Mouse (Mus musculus): ENCODE results near the gene Arhgap35. TPM values are rescaled to one million over a fixed set of nuclear protein-coding genes. Genes with fewer than 3 reads are reported as not detected.

Gene Arhgap35
- total RNA-seq, 4 experiments from 2014 or later = 18.1 to 27.8 (median 23.0) TPM

DNA sequence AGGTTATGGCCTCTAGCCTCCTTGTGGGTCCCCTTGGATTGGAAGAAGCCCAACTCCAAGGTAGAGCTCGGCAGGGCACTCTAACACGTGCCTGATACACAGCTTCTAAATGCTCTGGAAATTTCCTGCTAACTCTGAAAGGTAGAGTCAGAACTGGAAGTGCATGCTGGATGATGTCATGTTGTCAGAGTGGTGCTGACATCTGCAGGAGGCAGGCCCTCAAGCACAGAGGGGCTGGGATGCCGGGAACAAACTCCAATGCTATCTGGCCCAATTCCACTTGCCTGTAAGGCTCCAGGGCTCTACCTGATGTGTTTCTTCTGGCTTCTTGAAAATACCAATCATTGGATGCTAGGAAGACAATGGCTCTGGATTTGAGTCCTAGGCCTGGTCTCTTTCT lies 89.3 kb downstream of the Arhgap35 start:
- DNase-seq (ENCODE audit: low spot score in 2 of 2) = no peak

DNA sequence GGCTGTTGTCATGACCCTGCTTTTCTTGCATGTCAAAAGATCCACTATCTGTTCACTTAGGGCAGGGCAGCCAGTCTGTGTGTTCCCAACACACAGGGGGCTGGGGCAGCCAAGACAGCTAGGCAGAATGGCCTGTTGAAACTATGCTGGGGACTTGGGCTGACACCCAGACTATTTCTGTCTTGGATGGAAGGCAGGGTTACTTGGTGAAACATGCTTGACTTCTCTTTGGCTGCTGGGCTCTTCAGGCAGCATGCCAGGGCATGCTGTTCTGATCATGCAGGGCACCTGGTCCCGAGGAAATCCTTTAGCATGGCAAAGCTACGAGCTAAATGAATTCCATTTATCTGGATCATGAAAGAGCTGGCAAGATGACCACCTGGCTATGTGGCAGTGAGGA lies 90.5 kb downstream of the Arhgap35 start:
- DNase-seq (ENCODE audit: low spot score in 2 of 2) = peak; percentile 59 to 76

DNA sequence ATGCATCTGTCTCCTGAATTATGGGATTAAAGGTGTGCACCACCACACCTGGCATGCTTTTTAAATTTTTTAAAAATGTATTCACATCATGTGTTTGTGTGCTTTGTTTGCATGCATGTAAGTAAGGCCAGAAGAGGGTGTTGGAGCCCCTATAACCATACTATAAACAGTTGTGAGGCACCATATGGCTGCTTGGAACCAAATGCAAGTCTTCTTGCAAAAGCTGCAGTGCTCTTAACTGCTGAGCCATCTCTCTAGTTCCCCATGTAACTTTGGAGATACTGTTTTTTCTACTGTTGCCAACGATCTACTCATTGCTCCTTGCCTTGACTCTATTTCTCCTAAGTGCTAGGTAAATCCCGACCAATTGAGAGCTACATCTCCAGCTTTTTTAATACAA lies 95.5 kb downstream of the Arhgap35 start:
- DNase-seq (ENCODE audit: low spot score in 2 of 2) = no peak

DNA sequence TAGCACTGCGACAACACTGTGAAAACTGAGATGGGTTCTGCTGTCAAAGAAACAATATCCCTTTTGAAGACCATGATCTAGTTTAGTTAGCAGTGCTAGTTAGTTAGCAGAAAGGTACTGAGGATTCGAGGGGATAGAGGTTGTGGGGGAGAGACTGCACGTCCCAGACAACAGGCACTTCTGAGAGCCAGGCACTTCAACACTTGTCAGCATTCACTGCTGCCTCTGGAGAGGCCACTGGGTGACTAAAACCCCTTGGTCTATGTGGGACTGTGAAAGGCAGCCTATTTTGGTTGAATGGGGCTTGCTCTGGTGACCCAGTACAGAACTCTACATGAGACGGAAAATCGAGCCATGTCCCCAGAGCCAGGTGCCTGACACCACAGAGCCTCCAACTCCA lies 97.6 kb downstream of the Arhgap35 start:
- no peak for DNase-seq (ENCODE audit: low spot score in 2 of 2)

DNA sequence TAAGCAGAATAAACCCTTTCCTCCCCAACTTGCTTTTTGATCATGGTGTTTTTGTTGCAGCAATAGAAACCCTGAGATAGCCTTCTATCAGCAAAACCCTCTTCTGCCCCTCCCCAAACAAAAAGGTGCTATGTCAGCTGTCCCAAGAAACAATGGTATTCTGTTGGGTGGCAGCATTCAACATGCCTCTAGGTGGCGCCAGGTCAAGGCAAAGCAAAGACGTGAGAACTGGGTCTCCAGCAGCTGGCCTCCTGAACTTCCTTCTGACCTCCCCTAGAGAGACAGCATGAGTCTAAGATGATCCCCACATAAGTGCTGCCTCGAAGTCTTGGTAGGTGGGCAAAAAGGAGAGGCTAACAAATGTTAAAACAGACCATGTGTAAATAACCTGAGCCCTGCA lies 107.5 kb downstream of the Arhgap35 start:
- DNase-seq (ENCODE audit: low spot score in 2 of 2) = peak; percentile 31 to 52

DNA sequence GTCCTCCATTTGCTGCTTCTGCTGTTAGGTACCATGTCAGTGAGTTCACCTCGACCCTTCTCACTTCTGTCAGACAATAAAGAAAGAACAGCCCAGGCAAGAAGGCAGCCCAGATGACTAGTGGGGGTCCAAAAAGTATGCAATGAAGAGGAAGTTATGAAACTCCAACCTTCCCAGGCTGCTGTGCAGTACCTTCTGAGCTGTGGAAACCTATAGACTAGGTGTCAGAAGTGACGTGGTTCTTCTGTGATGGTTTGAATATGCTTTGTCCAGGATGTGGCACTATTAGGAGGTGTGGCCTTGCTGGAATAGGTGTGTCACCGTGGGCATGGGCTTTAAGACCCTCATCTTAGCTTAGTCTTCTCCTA lies 109.6 kb downstream of the Arhgap35 start:
- no peak for DNase-seq (ENCODE audit: low spot score in 2 of 2)

DNA sequence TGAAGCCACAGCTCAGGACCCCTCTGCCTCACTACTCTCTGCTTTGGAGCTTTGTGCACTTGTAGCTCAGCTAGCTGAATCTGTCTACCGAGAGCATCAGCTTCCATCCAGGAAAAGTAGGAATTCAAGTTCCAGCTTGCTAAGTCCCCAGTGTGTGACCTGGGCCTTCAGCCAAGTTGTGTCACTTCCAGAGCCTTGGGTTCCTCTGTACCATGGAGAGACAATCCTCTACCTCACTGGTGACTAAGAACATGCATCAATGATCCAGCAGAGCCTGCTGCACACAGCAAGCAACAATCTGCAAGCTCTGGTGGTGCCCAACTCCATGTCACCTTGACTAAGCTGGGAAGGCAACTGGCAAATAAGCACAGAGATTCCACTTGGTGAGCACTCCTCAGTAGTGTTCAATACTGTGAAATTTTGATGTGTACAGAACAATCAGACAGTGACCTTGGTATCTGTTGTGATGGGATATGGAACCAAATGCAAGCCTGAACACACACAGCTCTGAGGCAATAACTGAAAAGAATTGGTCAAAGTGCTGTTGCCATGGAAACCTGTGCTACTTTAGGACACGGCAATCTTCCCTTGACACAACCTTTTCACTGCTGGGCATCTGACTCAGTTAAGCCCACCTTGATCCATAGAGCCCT lies 110.1 kb downstream of the Arhgap35 start:
- no peak for DNase-seq (ENCODE audit: low spot score in 2 of 2)

DNA sequence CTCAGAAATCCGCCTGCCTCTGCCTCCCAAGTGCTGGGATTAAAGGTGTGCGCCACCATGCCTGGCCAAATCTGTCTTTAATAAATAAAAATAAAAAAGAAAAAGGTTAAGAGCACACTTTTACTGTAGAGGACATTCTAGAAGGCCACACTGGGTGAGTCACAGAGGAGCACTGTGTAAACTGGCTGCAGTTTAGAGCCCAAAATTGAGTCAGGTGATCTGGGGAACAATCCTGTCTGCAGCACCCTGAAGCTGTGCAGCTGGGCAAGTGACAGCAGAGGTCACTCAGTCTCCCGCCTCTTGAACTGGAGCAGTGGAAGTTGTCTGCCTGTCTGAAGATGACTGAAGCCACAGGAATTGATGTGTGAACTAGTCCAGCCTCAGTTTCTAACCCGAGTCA lies 113.2 kb downstream of the Arhgap35 start:
- no peak for DNase-seq (ENCODE audit: low spot score in 2 of 2)

DNA sequence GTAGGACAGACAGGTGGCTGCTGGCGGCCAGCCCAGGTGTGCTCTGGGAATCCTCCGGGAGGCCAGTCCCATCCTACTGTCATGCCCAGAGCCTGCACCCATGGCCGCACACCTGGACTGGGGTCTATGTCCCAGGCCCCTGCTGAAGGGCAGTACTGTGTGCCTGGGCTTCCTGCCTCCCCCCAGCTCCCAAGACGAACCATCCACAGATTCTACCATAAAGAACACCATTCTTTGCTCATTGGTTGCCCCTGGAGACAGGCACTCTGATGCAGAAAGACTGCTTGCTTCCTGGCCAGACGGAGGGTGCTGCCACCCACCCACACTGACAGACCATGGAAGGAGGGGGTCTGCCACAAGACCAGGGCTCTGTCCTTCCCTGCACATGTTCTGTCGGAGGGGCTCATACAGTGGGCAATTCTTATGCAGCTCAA lies 115.1 kb downstream of the Arhgap35 start:
- DNase-seq (ENCODE audit: low spot score in 2 of 2) = no peak

DNA sequence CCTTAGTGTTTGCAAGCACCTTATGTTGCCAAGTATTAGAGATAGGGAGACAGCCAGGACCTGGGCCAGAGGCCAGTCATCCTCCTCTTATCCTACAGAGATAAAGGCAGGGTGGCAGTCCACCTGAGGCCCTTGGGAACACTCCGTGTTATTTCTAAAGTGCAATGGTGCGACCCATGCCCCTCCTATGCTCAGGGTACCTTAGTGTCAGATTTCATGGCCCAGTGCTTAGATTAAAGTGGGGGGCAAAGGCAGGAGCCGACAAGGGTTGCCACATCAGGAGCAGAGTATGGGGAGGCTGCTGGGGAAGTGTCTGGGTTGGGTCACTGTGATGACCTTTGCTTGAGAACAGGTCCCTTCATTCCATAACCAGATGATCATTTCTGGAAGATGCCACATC lies 118.5 kb downstream of the Arhgap35 start:
- DNase-seq (ENCODE audit: low spot score in 2 of 2) = no peak

DNA sequence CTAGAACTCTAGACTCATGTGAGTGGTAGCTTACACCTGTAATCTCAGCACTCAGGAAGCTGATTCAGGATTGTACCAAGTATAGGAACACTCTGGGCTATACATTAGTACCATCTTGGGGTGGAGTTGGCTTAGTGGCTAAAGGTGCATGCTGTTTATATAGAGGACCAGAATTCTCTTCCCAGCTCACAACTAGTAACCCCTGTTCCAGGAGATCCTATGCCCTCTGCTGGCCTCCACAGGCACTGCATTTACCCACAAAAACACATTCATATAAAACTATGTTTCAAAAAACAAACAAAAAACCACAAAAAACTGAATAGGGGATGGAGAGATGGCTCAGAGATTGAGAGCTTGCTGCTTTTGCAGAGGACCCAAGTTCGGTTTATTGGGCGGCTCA lies 121.4 kb downstream of the Arhgap35 start:
- no peak for DNase-seq (ENCODE audit: low spot score in 2 of 2)

DNA sequence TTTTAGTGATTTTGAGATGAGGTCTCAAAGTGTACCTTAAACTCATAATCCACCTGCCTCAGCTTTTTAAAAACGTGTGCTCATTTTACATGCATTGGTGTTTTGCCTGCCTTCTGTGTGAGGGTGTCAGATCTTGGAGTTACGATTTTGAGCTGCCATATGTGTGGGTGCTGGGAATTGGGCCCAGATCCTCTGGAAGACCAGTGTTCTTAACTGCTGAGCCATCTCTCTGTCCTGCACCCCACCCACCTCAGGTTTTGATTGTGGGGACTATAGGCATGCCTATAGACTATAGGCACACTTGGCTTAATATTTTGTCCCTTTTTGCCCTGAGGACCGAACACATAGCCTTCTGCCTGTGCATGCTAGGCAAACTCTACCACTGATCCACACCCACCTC lies 122.6 kb downstream of the Arhgap35 start:
- DNase-seq (ENCODE audit: low spot score in 2 of 2) = no peak

DNA sequence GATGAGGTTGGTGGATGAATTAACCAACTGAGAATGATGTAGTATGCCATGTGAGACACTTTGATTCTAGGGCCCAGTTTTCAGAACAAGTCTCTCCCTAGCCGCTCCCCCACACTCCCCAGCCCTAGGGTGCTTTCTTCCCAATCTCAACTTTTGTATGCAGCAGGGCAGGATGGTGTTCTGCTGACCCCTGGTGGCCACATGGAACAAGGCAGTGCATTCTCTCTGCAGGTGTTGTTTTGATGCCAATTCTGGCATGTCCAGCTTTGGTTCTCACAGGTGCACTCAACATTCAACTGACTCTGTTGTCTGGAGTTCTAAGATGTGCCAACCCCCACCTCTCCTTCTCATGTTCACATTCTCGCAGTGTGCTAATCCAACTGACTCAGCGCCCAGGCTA lies 123.0 kb downstream of the Arhgap35 start:
- DNase-seq (ENCODE audit: low spot score in 2 of 2) = peak; percentile 11 to 30

DNA sequence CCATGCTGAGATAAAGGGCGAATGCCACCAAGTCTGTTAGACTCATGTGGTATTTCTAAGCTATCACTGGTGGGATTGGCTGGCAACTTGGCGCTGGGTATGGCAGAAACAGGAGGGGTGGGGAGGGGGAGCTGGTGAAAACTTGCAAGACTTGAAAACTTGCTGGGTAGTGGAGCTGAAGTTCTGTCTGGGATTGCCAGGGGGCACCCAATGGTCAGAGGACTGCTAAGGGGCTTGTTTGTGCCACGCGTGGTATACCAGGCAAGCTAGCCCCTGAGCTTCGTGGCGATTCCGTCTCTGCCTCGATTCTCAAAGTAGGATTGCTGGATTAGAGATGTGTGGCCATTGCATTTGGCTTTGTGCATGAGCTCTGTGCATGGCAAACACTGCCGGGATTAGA lies 124.8 kb downstream of the Arhgap35 start:
- no peak for DNase-seq (ENCODE audit: low spot score in 2 of 2)

DNA sequence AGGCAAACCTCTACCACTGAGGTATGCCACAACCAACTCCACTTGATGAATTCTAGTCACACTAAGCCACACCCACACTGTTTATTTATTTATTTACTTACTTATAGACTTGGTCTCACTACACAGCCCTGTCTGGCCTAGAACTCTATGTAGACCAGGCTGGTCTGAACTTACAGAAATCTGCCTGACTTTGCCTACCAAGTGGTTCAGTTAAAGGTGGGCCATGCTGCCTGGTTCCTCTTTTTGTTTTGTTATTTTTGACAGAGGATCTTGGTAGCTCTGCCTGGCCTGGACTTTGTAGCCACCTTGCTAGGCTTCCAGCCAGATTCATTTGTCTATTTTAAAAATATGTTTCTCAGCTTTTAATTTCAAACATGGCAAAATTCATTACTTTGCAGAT lies 126.0 kb downstream of the Arhgap35 start:
- DNase-seq (ENCODE audit: low spot score in 2 of 2) = no peak

DNA sequence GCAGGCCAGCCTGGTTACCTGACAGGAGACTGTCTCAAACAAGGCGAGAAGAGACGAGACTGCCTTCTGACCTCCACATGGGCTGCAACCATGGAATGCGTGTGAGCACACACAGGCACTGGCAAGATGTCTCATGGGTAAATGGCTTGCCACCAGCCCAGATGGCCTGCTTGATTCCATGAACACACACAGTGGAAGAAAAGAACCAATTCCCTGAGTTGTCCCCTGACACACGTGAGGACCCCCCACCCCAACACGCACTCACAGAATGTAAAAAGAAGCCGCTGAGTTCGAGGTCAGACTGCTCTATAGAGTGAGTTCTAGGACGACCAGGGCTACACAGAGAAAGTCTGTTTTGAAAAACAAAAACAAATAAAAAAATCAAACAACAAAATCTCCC lies 137.2 kb downstream of the Arhgap35 start, which contains the start of gene Npas1:
Gene Npas1, minus strand, starts transcription at position 101 of the 400 bp plus-strand sequence.
- no peak for DNase-seq (ENCODE audit: low spot score in 2 of 2)

DNA sequence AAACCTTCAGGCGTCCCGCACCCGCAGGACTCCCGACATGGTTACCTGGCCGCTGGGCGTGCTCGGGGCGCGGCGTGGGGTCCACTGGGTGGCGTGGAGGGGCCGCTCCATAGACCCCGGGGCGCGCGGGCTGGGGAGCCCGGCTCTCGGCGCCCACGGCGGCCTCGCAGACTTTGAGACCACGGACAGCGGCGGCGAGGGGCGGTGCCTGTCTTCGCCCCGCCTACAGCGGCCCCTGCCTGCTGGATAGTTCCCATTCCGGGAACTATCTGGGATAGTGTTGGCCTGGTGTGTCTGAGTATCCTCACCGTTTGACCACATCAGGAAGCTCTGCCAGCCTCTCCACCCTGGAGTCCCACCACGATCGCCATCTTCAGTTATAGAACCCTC lies 138.2 kb downstream of the Arhgap35 start:
- DNase-seq (ENCODE audit: low spot score in 2 of 2) = no peak

DNA sequence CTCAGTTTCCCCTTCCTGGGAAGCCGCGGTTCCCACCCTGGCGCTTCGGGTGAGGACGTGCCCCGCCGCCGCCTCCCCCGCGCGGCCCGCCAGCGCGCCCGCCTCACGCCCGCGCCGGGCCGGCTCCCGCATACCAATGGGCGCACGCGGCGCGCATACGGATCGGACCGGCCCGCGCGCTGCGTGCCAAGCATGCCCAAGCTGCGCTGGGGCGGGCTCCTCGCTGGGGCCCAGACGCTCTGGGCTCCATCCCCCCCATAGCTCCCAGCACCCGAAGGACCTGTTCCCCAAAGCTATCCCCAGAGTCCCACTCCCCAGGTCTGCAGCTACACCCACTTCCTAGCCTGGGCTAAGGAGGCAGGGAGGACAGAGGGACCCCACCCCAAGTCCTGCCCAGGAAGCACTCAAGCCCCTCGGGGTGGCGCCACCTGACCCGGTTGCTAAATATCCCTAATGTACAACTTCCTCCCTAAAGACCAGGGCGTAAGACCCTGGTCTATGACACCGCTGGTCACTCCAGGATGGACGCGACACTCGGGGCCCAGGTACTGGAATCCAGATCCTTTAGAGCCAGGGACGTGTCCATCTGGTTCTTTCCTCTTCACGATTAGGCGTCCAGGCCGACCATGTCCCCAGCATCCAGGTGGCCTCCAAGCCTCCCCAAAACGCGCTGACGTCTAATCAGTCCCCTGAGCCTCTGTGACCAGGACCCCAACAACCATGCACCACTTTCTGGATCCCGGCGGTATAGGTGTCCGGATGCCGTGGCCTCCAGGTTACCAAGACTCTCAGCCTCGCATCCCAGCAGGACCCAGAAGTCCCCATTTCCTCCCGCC lies 138.8 kb downstream of the Arhgap35 start:
- DNase-seq (ENCODE audit: low spot score in 2 of 2) = no peak

DNA sequence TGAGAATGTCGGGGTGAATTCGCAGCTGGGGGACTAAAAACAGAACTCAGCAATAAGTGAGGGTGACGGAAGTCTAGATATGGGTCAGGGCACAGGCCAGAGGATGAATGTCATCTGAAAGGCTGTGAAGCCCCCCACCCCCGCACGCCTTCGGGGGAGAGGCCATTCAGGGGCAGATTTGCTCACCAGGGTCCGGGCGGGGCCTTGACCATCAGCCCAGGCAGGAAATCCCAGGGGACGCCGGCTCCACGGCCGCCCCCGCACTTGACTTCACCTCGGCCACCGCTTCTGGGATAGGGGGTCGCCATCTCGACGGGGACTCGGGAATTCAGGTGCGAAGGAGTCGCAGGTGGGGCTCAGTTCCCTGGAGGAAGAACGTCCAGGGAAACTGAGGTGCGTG lies 139.5 kb downstream of the Arhgap35 start:
- no peak for DNase-seq (ENCODE audit: low spot score in 2 of 2)

DNA sequence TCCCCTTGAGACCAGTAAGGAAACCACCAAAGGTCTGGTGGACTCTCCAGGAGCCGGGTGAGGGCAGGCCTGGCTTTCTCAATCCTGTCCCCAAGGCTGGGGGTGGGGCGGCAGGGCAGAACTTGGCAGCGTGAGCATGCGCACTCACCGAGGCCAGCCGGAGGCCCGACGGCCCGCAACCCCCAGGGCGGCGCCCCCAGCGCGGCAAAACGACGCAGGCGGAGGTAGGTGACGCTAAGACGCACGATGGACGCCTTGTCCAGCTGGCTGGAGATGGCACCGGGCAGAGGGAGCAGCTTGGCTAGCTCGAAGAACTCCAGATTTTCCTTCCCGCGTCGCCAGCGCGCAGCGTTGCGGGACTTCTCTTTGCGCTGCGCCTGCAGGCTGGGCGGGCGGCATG lies 140.3 kb downstream of the Arhgap35 start:
- DNase-seq (ENCODE audit: low spot score in 2 of 2) = no peak

DNA sequence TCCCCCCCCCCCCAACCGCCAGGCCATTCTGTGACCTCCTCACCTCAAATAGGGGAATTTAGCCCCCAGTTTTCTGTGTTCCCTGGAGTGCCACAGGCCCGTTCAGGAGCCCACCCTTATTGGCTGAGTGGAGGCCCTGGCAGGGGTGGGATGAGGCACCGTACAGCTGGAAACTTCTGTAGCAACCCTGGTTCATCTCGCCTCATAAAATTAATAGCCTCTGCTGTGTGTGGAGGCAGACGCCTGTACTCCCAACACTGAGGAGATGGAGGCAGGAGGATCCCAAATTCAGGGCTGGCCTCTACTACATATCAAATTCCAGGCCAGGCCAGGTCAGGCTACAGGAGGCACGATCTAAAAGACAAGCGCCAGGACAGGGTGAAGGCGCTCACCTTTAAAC lies 140.9 kb downstream of the Arhgap35 start:
- DNase-seq (ENCODE audit: low spot score in 2 of 2) = no peak

DNA sequence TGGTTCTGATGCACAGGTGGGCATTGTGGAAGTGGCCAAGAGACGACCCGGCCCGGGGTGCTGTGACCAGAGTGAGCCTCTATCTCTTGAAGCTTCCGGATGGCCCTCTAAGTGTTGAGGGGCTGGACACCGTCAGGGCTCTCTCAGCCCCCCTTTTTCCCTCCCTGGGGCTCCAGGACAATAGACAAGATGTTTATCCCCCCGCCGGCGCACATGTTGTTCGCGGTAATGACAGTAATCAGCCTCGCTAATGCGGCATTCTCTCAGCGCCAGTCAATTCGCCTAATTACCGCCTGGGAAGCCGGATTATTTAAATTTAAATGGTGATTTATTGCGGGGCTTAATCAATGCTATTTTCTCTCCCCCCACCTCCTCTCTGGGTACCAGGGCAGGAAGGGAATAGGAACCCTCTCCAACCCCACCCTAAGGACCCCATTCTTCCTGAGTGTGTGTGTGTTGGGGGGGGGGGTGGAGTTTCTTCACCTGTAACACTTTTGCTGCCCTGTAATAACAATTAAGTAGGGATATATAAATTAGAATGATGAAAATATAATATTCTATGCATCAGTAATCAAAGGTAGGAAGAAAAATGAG lies 142.6 kb downstream of the Arhgap35 start:
- DNase-seq (ENCODE audit: low spot score in 2 of 2) = no peak

DNA sequence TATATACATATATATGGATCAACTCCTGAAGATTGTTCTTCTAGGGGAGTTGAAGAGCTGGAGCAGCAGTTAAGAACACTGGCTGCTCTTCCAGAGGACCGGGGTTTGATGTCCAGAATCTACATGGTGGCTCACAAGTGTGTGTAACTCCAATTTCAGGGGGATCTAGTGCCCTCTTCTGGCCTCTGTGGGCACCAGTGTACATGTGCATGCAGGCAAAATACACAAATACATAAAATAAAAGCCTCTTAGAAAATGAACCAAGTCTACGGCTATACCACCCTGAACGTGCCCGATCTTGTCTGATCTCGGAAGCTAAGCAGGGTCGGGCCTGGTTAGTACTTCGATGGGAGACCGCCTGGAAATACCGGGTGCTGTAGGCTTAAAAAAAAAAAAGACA lies 143.2 kb downstream of the Arhgap35 start:
- DNase-seq (ENCODE audit: low spot score in 2 of 2) = no peak
